Mouse (Mus musculus) cerebellum, postnatal 10 days (tissue): Measurements from ENCODE around the gene Ddx23.

Experiments used
- DNase-seq, 2 experiments: peaks; one replicate each; pipeline ENCODE4 v3.0.0; 2021; ENCODE audit warnings: mixed read lengths in 2 of 2

Gene Ddx23

DNA sequence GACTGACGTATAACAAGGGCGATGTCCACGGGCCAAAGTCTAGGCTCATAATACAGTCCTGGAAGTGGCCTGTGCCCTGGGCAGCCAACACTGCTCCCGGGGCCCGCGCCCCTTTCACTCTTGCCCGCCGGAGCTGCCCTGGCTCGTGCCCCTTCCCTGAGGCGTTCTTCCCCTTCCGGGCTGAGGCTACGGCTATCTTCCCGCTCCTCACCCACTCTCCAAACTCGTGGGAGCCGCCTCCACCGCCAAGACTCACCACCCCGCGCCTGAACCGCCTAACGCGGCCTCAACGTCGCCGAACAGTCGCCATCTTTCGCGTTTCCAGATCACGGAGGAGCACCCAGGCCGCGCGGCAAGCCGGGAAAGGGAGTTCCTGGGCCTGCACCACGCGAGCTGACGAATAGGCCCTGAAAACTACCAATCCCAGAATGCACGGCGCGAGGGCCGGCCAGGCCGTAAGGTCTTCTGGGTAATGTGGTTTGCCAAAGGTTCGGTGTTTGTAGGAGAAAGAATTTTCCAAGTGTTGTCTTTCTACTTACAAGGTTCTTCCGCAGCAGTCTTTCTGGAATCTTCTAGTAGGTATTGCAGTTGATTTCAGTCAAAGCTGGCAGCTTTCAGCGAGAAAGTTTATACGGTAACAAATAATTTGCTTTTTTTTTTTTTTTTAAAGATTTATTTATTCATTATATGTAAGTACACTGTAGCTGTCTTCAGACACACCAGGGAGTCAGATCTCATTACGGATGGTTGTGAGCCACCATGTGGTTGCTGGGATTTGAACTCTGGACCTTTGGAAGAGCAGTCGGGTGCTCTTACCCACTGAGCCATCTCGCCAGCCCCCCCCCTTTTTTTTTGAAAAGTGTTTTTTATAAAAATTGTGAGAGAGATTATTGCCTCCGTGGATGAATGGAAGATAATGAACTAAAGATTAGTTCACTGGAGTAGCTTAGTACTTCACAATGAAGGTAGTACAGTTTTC, at the start of gene Ddx23:
TSS of gene Ddx23 (minus strand) at position 328 of the 979 bp plus-strand sequence.
- peak; percentile 96 to 98 for DNase-seq

DNA sequence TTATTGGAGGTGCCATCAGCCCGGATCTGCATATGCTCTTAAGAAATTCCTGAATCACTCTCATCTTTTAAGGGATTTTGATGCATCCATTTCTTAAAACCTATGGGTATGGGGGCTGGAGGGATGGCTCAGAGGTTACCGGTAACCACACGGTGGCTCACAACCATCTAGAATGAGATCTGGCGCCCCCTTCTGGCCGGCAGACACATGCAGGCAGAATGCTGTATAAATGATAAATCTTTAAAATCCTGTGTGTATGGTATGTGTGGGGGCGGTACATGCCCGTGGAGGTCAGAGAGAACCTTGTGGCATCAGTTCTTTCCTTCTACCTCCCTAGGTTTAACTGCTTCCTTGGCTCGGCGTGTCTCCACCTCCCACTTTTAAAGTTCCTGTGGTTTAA, 47.7 kb upstream of the Ddx23 start:
- DNase-seq, result peak; percentile 89 to 93

DNA sequence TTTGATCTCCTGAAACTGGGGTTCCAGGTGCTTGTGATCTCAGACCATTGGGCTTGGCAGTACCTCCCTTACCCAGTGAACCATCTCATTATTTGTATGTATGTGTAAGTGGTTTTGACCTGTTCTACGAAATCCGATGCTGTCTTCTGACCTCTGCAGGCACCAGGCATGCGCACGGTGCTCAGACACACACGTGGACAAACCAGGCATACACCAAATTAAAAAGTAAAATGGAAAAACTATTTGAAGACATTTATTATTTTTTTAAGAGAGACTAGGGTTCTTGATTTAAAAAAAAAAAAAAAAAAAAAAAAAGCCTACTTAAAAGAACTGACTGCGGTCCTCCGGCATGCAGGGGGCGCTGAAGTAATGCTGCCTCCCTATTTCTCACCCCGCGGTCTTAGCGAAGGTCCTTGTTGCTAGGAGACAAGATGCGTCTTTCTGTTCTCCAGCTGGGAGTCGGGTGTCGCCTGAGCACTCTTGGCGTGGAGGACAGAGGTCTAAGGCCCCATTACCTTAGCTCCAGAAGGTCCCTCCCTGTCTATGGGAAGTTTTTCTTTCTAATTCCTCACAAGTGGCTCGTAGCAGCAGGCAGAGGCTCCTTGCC, 45.2 kb upstream of the Ddx23 start, which contains the start of gene Ccdc65:
TSS of gene Ccdc65 (plus strand) at position 442 of the 607 bp plus-strand sequence.
- peak; percentile 87 to 90 for DNase-seq

DNA sequence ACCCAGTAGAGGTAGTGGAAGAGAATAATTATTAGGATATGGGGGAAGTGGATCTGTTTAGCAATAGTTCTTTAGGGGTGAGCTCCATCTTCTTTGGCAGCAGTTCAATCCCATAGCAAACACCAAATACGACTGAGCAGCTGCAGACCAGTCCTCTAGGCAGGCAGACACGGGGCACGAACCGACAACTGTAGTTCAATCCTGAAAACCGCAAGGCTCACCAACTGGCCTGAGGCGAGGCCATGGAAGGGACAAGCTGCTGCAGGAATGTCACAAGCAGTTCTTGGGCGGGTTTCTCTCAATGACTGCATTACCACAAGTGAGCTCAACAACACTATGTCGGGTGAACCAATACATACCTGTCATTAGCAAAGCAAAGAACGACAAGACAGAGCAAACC, 41.6 kb upstream of the Ddx23 start:
- DNase-seq, result no peak

DNA sequence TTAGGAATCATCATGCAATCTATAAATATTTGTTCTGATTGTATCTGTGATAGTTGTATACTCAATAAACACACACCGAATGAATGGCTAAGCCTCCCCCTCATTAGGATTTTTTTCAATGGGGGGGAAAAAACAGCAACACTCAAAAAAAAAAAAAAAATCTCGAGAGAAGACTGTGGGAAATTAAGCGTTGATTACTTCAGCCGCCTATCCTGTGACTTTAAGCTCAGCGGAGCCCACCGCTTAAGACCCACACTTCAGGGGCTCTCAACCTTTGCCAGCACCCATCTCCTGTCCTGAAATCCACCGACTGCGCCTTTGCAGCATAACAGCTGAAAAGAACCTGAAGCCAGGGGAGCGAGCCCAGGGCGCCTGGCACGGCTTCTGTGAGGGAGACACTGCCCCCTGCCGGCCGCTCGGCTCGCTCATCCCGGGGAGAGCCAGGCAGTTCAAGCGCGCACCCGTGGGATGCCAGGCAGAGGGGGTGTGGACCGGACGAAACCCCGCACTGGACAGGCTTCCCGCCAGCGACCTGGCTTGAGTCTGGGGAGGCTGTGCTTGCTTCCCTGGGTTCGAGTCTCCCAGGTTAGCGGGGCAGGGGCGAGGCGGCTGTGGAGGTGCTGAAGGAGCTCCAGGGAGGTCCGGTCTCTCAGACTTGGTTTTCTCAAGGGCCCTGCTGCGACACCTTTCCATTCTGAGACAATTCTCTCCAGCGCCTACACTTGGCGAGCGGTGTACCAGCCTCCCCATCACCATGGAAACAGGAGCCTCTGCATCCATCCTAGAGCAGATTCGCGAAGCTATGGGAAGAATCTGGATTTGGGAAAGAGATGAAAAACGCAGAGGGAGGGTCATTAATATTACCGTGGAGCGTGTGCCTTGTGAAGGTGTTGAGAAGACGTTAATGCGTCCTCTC, 36.8 kb upstream of the Ddx23 start:
- DNase-seq, result peak; percentile 93 to 94

DNA sequence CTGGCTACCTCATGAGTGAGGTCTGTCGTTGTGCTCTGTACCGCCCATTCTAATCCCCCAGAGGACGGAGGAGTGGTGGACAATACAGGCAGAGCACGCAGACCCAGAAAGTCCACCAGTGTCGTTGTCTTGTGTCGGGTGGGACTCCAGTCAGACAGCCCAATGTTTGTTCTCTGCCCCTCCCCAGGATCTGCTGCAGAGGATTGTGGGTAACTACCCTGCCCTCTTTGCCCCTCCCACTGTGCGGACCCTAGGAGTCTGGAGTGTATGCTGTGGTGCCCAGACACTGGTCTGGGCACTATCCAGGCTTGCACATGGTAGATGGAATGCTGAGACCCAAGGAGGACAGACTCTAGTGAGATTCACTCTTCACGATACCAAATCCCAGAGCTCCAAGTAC, 33.5 kb upstream of the Ddx23 start:
- DNase-seq, result peak in 1 of 2 experiments; percentile 22

DNA sequence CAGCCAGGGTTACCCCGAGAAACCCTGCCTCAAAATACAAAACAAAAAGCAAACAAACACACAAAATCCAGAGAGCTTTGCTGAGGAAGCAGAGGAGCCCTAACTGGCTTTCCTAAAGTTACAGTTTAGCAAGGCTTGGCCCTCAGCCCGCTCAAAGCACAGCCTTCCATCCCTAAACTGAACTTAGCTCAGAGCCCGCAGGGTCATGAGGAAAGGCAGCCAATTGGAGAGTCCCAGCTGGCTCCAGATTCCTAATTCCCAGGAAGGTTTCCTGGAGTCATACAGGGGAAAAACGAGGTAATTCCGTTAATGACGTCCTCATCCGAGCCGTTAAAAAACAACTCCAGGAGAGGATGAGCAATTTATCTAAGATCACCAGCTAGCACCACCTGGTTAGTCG, 33.0 kb upstream of the Ddx23 start:
- DNase-seq, result no peak

DNA sequence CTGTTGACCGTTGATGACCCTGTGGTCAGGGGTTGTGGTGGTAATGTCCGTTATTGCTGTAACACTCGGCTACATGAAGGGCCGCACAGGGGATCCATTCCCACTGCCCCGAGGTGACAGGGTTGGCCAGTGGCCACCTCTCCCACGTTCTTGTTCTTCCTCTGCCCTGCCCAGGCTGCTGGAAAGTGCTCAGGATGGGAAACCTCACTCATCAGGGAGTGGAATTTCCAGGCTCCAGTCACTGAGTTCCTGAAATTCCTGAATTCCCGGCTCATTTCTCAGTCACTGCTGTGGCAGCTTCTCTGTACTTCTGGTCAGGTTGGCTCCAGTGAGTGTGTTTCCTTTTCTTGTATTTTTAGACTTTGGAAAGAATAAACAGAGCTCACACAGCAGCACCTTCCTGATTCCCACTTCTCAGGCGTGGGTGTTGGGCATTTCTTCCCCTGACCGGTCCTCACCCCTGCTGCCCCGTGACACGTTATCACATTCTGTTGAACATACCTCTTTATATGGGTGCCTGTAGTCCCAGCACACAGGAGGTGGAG, 29.5 kb upstream of the Ddx23 start:
- no peak for DNase-seq

DNA sequence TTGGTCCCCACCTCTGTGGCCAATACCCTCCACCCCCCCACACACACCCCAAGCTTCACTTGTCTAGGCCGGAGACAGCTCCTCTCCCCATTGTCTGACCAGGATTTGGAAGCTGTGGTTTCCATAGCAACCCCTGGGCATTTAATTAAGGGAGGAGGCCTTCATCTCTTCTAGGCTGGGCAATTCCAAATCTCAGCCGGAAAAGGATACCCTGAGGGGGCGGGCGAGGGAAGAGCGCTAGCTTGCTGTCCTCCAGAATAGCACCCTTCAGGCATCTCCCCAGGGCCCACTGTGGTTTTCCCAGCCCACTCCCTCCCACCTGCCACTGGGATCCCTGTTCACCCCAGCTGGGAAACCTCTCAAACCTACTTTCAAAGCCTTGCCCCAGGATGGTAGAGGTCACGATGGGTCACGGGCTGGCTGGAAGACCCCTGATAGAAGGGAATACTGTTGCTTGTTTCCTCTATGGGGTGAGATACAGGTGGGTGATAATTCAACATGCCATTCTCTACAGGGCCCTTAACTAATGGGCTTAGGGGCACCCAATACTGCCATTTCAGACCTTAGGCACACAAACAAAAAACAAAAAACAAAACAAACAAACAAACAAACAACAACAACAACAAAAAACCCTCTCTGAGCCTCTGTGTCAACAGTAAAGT, 28.9 kb upstream of the Ddx23 start:
- no peak for DNase-seq

DNA sequence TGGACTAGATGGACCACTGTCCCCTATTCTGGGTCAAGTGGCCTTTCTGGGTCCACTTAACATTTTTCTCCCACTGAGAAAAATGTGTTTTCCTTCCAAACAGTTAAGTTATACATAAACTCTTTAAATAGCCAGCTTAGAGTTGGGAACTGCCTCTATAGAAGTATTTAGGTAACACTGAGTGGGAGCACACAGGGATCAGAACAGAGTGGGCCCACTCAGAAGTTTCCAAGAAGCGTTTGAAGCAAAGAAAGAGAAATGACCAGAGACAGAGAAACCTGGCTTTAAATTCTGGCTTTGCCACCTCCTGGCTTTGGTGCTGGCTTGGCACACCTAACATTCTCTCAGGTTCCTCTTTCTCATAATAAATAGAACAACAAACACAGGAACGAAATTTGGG, 27.0 kb upstream of the Ddx23 start:
- no peak for DNase-seq

DNA sequence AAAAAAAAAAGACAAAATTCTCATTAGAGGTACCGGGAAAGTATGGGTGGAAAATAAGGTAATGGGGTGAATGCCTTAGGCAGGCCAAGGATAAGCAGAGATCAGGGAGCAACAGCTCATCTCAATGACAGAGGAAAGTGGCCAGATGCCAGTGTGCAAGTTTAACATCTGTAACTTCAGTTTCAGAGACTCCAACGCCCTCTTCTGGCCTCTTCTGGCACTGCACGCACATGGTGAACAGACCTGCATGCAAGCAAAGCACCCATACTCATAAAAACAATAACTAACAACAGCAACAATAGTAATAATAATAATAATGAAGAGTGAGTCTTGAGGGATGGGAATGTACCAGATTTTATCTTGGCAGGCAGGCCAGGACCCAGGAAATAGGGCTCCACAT, 23.2 kb upstream of the Ddx23 start:
- DNase-seq, result peak in 1 of 2 experiments; percentile 27

DNA sequence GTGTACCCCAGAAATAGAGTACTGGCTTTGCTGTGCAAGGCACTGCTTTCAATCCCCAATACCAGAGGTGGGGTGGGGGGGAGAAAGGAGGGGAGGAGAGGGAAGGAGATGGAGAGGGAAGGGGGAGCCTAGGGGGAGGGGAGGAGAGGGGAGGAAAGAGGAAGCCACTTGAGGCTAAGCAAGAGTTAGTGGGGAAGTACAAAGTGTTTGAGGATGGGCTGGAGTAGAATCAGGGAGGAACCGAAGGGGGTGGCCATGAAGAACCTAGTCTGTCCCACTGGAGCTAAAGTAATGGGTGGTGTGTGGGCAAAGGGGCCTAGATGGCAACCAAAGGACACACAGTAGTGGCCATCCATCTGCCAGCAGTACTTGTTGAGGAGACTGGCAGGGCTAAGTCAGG, 21.1 kb upstream of the Ddx23 start:
- no peak for DNase-seq

DNA sequence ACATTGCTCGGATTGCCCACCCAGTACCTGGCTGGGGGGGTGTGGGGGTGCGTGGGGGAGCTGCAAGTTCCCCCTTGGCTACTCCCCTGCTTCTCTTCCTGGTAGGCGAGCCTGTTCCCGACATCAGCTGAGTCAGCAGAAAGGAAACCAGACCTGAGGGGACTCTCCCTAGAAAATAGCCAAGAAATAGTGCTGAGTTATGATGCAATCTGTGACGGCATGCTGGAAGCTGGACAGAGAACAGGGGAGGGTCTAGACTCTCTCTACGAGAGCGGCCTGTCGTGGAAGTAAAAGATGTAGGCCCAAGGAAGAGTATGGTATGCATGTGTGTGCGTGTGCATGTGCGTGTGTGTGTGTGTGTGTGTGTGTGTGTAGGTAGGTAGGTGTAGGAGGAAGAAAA, 20.5 kb upstream of the Ddx23 start:
- no peak for DNase-seq

DNA sequence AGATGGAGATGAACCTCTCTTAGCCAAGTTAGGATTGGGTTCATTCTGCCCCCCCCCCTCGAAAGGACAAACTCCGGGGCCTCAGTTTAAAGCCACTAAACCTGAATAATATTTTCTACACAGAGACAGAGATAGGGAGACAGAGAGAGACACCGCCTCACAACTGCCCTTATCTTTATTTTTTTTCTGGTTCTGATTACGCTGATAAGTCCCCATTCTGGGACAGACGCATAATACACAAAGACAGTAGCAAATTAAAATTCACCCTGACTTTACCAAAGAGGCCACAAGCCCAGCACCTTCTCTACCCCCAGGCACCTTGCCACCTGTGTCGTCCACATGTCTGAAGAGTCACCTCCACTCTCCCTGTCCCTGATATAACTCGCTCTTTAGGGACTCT, 18.9 kb upstream of the Ddx23 start:
- no peak for DNase-seq

DNA sequence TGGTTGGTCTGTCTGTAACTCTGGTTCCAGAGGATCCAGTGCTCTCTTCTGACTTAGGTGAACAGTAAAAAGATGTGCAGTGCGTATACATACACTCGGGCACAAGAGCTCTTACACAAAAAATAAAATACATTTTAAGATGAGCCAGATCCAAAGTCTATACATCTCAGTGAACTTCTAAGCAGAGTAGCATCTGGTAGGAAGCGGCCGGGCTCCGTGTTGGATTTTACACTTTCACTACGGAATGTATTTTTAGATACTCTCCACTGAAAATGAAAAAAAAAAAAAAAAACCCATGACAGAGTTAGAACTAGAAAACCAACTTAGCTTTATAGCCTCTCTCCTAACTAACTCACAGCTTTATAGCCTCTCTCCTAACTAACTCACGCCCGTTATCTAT, 18.0 kb upstream of the Ddx23 start:
- DNase-seq, result no peak

DNA sequence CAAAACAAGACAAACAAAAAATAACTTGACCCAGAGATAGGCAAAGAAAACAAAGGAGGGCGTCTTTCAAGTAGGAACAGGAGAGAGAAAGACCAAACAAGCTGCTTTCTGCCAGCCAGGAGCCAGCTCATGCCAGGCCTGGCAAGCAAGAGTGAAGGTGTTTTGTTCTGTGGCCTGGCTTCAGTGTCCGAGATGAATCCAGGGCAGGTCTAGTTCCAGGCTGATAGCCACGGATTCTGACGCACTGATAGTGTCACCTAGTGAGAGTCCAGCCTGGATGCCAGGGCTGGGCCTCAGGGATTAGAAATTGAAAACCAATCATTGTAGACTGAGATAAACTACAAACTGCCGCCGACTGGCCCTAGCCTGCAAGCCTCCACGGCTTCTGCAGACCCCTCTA, 15.3 kb upstream of the Ddx23 start:
- DNase-seq, result no peak

DNA sequence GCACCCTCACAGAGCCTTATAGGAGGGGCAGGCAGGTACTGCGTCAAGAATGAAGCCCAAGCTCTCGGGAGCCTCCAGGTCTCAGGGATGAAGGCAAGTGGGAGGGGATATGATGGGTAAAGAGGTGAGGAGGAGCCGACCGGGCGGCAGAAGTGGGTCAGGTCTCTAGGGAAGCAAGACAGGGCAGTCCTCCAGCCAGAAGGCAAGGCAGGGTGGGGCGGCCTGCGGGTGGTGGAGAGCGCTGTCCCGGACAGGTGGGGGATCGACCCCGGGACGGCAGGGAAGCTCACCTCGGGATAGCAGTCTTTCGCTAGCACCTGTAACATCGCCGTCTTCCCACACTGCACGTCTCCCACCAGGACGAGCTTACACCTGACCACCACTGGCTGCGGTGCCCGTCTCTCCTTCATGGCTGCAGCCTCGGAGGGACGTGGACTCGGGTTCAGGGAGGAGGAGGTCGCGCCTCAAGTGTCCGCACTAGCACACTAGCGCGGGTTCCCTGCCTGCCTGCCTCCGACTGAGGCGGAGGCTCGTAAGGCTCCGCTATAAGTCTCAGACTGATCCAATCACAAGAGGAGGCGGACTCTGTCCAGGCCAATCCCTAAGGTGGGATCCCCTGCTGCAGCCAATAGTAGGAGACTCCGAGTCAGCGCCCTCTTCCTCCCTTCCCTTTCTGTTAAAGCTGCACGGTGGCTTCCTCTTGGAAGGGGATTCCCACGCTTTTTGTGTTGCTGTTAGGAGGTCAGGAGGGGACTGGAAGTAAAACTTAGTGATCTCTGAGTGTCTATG, 14.4 kb upstream of the Ddx23 start, which contains the start of gene Rnd1:
TSS of gene Rnd1 (minus strand) at position 522 of the 789 bp plus-strand sequence.
- DNase-seq, result peak; percentile 89 to 92

DNA sequence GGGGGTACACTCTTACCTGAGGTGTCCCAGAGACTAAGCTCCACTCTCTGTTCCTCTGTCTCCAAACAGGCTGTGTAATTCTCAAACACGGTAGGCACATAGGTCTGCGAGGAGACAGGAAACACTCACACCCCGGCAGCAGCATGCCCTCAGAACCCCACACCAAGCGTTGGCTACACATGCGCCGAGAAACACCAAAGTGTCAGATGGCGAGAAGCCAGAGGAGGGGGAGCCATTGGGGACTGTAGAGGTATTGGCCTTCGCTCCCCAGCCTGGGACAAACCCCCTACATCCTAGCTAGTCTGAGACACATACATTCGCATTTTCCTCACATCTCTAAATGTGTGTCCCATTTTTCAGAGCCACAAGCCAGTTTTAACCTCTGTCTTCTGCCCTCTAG, 13.8 kb upstream of the Ddx23 start:
- DNase-seq, result peak; percentile 66 to 71

DNA sequence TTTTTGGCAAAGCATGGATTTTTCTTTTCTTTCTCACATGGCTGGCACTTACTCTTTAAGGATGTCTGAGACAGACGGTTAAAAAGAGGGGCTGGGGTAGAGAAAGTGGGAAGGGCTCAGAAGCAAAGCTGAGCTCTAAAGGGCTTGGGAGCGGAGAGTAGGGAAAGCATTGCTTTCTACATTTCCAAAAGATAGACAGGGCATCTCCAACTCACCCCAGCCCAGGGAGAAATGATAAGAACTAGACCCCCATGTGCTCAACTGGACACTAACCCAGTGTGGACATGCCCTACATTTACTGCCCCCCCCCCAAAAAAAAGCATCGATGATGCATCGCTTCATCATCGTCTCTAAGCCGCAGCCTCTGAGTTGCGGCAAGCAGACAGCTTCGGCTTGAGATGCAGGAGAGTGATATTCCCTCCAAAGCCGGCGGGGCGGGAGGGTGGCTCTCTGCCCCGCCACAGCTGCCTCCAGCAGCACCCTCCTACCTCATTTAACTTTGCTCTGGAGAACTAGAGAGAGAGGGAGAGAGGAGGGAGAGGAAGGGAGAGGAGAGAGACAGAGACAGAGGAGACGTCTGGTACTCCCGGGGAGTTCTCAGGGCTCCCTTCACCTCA, 13.0 kb upstream of the Ddx23 start:
- no peak for DNase-seq

DNA sequence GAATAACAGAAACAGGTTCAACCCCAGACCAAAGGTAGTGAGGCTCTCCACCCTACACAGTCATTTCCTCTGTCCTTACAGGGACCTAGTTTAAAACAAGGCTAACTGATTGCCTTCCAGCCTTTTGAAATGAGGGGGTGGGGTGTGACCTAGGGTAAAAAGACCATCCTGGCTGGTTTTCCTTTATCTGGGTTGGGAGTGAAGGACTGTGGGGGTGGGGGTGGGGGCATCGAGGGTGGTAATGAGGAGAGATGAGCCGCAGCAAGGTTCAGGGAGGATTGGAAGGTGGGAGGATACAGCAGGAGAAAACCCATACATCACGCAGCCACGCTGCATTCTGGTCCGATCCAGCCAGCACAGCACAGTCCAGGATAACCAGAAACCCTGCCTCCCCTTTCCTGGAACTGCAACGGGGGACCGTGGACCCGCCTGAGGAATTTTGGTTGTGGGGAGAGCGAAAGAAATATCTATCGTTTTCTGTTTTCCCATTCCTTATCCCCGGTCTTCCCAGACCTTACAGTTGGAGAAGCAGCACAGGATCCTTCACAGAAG, 12.4 kb upstream of the Ddx23 start:
- no peak for DNase-seq
